Mouse (Mus musculus) small intestine, adult 2 months (tissue): ENCODE results near the gene Il22ra2.

ENCODE experiments used
- CTCF ChIP-seq: fragments of 200-500 bp; IDR thresholded peaks from 2 replicates; pipeline ENCODE4 v1.5.1; 2012; ENCODE audit warnings: low read depth, mild to moderate bottlenecking, control low read depth, inconsistent platforms, low read length, moderate library complexity, mixed read lengths; ENCODE audit not compliant: insufficient replicate concordance, insufficient read length; ENCODE audit errors: extremely low read depth
- POLR2A ChIP-seq: fragments of 200-500 bp; IDR thresholded peaks from 2 replicates; pipeline ENCODE4 v1.6.1; 2012; ENCODE audit warnings: low read depth, mild to moderate bottlenecking, control low read depth, inconsistent platforms, low read length, moderate library complexity

GRCm38 (mm10) chr10:19639630-19640029 is 17.8 kb downstream of the Il22ra2 start:
- TF ChIP-seq POLR2A (no peak), CTCF (no peak)
